Mouse (Mus musculus): ENCODE data around the gene Tbc1d2b.

GRCm38 (mm10) chr9:90189391-90189790 is 81.2 kb downstream of the Tbc1d2b start:
- TF ChIP-seq CTCF (IDR thresholded peaks at IDR 0.05; ENCODE audit: low read depth) (no peak), EP300 (IDR thresholded peaks at IDR 0.05; ENCODE audit: low read depth) (no peak)

All from liver, embryonic 14.5 days (tissue).